Mouse (Mus musculus) embryonic facial prominence, embryonic 11.5 days (tissue): ENCODE data around the gene Tyms. TPM values are rescaled to one million over a fixed set of nuclear protein-coding genes. Genes with fewer than 3 reads are reported as not detected.

Source experiments
- ATAC-seq: fragments of 200-750 bp; cut with Nextera tagmentation; replicated peaks from 2 replicates; pipeline ENCODE4 v1.8.0; 2017; ENCODE audit warnings: low read depth; ENCODE audit not compliant: insufficient number of reproducible peaks, low FRiP score, low TSS enrichment
- DNase-seq: peaks from one replicate; pipeline ENCODE4 v3.0.0-alpha.2; 2015; ENCODE audit warnings: low spot score
- H3K27ac ChIP-seq: fragments of 300-500 bp; sonication (generic); replicated peaks from 2 replicates; pipeline ENCODE4 v1.5.1; 2014; ENCODE audit warnings: mild to moderate bottlenecking, low read depth, low read length, control low read depth
- H3K27me3 ChIP-seq: fragments of 300-500 bp; sonication (generic); 2 replicates; pipeline ENCODE4 v1.6.1; 2014; ENCODE audit warnings: mild to moderate bottlenecking, low read length, moderate library complexity, mixed read lengths; ENCODE audit not compliant: control insufficient read depth, insufficient read depth
- H3K36me3 ChIP-seq: fragments of 300-500 bp; sonication (generic); replicated peaks from 2 replicates; pipeline ENCODE4 v1.6.1; 2014; ENCODE audit warnings: low read depth, mild to moderate bottlenecking, low read length, moderate library complexity, mixed read lengths; ENCODE audit not compliant: control insufficient read depth, insufficient read depth
- H3K4me1 ChIP-seq: fragments of 300-500 bp; sonication (generic); 2 replicates; pipeline ENCODE4 v1.6.1; 2014; ENCODE audit warnings: low read length, mixed read lengths; ENCODE audit not compliant: control insufficient read depth, insufficient read depth
- H3K4me2 ChIP-seq: fragments of 300-500 bp; sonication (generic); 2 replicates; pipeline ENCODE4 v1.6.1; 2014; ENCODE audit warnings: low read depth, mild to moderate bottlenecking, control low read depth, low read length, moderate library complexity
- H3K4me3 ChIP-seq: fragments of 300-500 bp; sonication (generic); 2 replicates; pipeline ENCODE4 v1.5.1; 2014; ENCODE audit warnings: low read depth, low read length, control low read depth
- H3K9ac ChIP-seq: fragments of 300-500 bp; sonication (generic); replicated peaks from 2 replicates; pipeline ENCODE4 v1.6.1; 2014; ENCODE audit warnings: mild to moderate bottlenecking, control low read depth, low read length
- H3K9me3 ChIP-seq: fragments of 300-500 bp; sonication (generic); replicated peaks from 2 replicates; pipeline ENCODE4 v1.6.1; 2016; ENCODE audit warnings: mild to moderate bottlenecking, low read length, inconsistent platforms, mixed read lengths; ENCODE audit not compliant: control insufficient read depth
- WGBS: fragments of 180-500 bp; shearing (Covaris S2); extraction: QIAGEN DNeasy Blood & Tissue Kit; methylation state at CpG from one replicate; pipeline ENCODE4 v1.1.7; 2014; 5-methylcytosine and 5-hydroxymethylcytosine counted together
- polyA plus RNA-seq: library from polyadenylated mRNA; unstranded; fragments of >200 nt; fragmentation: Nextera tagmentation; extraction: Ambion mirVana; gene quantifications from 2 replicates; pipeline ENCODE4 v1.2.1, GENCODE M21; 2014

Tyms gene
- polyA plus RNA-seq, 1 experiment from 2014 or later: 418 TPM

GRCm38 (mm10) chr5:30113881-30114760 is 40.7 kb upstream of the Tyms start:
- under 1% methylated on average over 101 of the region's 103 CpGs for WGBS
- Histone ChIP-seq H3K27me3 (peaks cover 13% of the 10 kb centered on the region), H3K27ac (no peak overlapping the region), H3K4me2 (peak overlapping the region; percentile 94), H3K4me1 (peaks cover 14% of the 10 kb centered on the region), H3K36me3 (no peaks in the 10 kb centered on the region), H3K9me3 (no peaks in the 10 kb centered on the region), H3K4me3 (peak overlapping the region; percentile 55), H3K9ac (peak overlapping the region; percentile 69)
- peak; percentile 75 for ATAC-seq
- DNase-seq: peak; percentile 92

GRCm38 (mm10) chr5:30112533-30113068 is 39.2 kb upstream of the Tyms start:
- 76% methylated on average over 3 of the region's 3 CpGs for WGBS
- no peaks in the 10 kb centered on the region for H3K9me3 ChIP-seq
- H3K4me3 ChIP-seq: no peak overlapping the region
- H3K27ac ChIP-seq: no peak overlapping the region
- H3K36me3 ChIP-seq: no peaks in the 10 kb centered on the region
- H3K9ac ChIP-seq: no peak overlapping the region
- no peak for DNase-seq
- H3K4me1 ChIP-seq: peaks cover 16% of the 10 kb centered on the region
- no peak for ATAC-seq
- H3K27me3 ChIP-seq: peaks cover 19% of the 10 kb centered on the region
- no peak overlapping the region for H3K4me2 ChIP-seq

GRCm38 (mm10) chr5:30111771-30112170 is 38.4 kb upstream of the Tyms start:
- Histone ChIP-seq H3K4me2 (no peak overlapping the region), H3K9me3 (no peaks in the 10 kb centered on the region), H3K36me3 (no peaks in the 10 kb centered on the region), H3K27ac (no peak overlapping the region), H3K9ac (no peak overlapping the region), H3K27me3 (peaks cover 20% of the 10 kb centered on the region), H3K4me3 (no peak overlapping the region), H3K4me1 (peaks cover 19% of the 10 kb centered on the region)
- ATAC-seq (no peak), DNase-seq (no peak)
- 74% methylated on average over 3 of the region's 3 CpGs for whole genome bisulfite sequencing

DNA sequence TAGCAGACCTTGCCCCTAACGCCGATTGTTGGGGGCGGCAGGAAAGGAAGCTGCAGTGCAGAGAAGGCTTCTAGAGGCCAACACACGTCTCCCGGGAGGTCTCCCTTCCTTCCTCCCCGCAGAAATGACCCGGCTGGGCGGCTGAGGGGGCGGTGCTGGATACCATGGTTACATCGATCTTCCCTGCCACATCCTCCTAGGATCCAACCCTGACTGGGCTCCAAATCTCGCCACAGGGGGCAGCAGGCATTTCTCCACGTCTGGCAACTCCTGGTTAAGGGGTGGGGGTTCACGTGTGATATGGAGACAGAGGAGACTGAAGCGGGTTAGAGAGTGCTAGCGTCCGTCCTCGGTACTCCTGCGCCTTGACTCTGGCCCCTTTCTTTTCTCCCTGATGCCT is 37.7 kb upstream of the Tyms start:
- Histone ChIP-seq H3K9me3 (no peaks in the 10 kb centered on the region), H3K4me2 (peak overlapping the region; percentile 41), H3K27me3 (peaks cover 25% of the 10 kb centered on the region), H3K27ac (0 out of 2 replicates have a peak overlapping the region, but pooled peaks have one; percentile 10), H3K4me1 (peaks cover 20% of the 10 kb centered on the region), H3K9ac (no peak overlapping the region; the same call in none of the 2 replicates), H3K36me3 (no peaks in the 10 kb centered on the region), H3K4me3 (peak overlapping the region; percentile 3; the same call in 1 of the 2 replicates)
- peak; percentile 31; the same call in 1 of the 2 replicates for ATAC-seq
- WGBS: 1% methylated on average over 18 of the region's 18 CpGs
- DNase-seq: peak; percentile 82

GRCm38 (mm10) chr5:30110371-30111060 is 37.1 kb upstream of the Tyms start:
- Histone ChIP-seq H3K27ac (0 out of 2 replicates have a peak overlapping the region, but pooled peaks have one; percentile 10), H3K9me3 (no peaks in the 10 kb centered on the region), H3K4me3 (peak overlapping the region; percentile 3; the same call in 1 of the 2 replicates), H3K9ac (no peak overlapping the region; the same call in 1 of the 2 replicates), H3K4me2 (peak overlapping the region; percentile 41), H3K27me3 (peaks cover 31% of the 10 kb centered on the region), H3K36me3 (no peaks in the 10 kb centered on the region), H3K4me1 (peaks cover 26% of the 10 kb centered on the region)
- DNase-seq: peak; percentile 18
- WGBS: 4% methylated on average over 22 of the region's 22 CpGs
- ATAC-seq: no peak; the same call in 1 of the 2 replicates

DNA sequence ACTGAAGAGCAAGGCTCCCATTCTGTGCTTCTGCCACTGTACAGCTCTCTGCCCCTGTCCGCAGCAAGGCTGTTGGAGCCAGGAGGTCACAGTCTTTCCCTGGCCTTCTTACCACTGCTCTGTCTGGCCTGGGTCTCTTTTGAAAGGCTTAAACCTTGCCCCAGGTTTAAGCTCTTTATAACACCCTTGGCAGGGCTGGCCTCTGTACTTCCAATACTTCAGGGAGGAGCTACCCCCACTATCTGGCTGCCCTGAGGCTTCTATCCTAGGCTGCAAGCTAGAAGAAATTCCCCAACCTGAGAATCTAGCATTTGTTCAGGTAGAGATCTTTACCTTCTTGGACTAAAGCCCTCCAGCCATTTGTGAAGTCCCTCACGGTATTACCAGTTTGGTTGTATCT is 36.5 kb upstream of the Tyms start:
- no peaks in the 10 kb centered on the region for H3K9me3 ChIP-seq
- peaks cover 30% of the 10 kb centered on the region for H3K4me1 ChIP-seq
- no peak for ATAC-seq
- no peak overlapping the region for H3K4me3 ChIP-seq
- H3K27ac ChIP-seq: no peak overlapping the region
- DNase-seq: no peak
- peaks cover 38% of the 10 kb centered on the region for H3K27me3 ChIP-seq
- WGBS: 36% methylated on average over 2 of the region's 2 CpGs
- no peak overlapping the region for H3K4me2 ChIP-seq
- H3K36me3 ChIP-seq: no peaks in the 10 kb centered on the region
- no peak overlapping the region for H3K9ac ChIP-seq

DNA sequence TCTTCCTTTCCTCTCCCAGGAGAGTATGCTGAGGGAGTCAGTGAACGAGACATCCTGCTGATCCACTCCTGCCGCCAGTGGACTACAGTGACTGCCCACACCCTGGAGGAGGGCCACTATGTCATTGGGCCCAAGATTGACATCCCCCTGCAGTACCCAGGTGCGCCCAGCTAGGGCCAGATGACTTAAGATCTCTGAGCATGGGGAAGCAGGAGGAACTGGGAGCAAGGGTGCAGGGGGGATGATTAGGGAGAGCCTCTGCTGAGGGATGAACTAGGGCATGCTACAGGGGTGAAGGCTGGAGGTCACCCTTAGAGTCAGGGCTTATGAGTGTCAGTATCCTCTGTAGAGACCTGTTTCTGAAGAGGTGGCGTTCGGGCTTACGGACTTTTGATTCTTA is 34.8 kb upstream of the Tyms start:
- H3K27ac ChIP-seq: no peak overlapping the region
- H3K27me3 ChIP-seq: peaks cover 40% of the 10 kb centered on the region

More for the DNA sequence above, 34.8 kb upstream of the Tyms start:
- WGBS: 63% methylated on average over 6 of the region's 6 CpGs
- no peak overlapping the region for H3K4me3 ChIP-seq
- H3K4me1 ChIP-seq: peaks cover 30% of the 10 kb centered on the region
- H3K36me3 ChIP-seq: no peaks in the 10 kb centered on the region
- no peak overlapping the region for H3K9ac ChIP-seq
- H3K4me2 ChIP-seq: no peak overlapping the region
- DNase-seq (no peak), ATAC-seq (no peak)
- no peaks in the 10 kb centered on the region for H3K9me3 ChIP-seq
